Mouse (Mus musculus) small intestine, adult 2 months (tissue): ENCODE measurements around the gene Slc22a23.

Experiments
- CTCF ChIP-seq: fragments of 200-500 bp; IDR thresholded peaks from 2 replicates; pipeline ENCODE4 v1.5.1; 2012; ENCODE audit warnings: low read depth, mild to moderate bottlenecking, control low read depth, inconsistent platforms, low read length, moderate library complexity, mixed read lengths; ENCODE audit not compliant: insufficient replicate concordance, insufficient read length; ENCODE audit errors: extremely low read depth
- POLR2A ChIP-seq: fragments of 200-500 bp; IDR thresholded peaks from 2 replicates; pipeline ENCODE4 v1.6.1; 2012; ENCODE audit warnings: low read depth, mild to moderate bottlenecking, control low read depth, inconsistent platforms, low read length, moderate library complexity

DNA sequence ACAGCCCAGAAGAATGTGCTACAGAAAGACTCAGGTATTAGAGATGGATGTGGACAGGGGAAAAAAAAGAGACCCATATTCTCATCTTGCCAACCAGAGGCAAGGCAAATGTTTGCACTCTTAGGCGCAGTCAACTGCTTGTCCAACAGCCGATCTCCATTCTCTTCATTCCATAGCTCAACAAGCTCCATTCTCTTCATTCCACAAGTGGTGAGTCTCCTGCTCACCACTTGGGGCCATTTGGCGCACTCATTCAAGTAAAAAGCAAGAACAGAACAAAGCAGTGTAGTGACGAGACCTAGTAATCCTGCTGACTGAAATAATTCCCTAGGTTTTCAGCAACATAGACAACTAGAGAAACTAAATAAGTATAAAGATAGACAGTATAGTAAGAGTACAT lies 50.8 kb downstream of the Slc22a23 start:
- TF ChIP-seq CTCF (no peak), POLR2A (no peak)
